Mouse (Mus musculus) midbrain, embryonic 11.5 days (tissue): Measurements from ENCODE around the gene Abcf2. TPM values are rescaled to one million over a fixed set of nuclear protein-coding genes. Genes with fewer than 3 reads are reported as not detected.

ENCODE experiments used
- ATAC-seq: fragments of 200-750 bp; cut with Nextera tagmentation; 2 replicates; pipeline ENCODE4 v1.8.0; 2017; ENCODE audit warnings: moderate TSS enrichment, moderate library complexity; ENCODE audit not compliant: low FRiP score
- DNase-seq: peaks from one replicate; pipeline ENCODE4 v3.0.0; 2015; ENCODE audit warnings: low spot score; ENCODE audit errors: missing footprints
- H3K27ac ChIP-seq: fragments of 300-500 bp; sonication (generic); 2 replicates; pipeline ENCODE4 v1.5.1; 2014; ENCODE audit warnings: low read depth, low read length
- H3K27me3 ChIP-seq: fragments of 300-500 bp; sonication (generic); 2 replicates; pipeline ENCODE4 v1.6.1; 2014; ENCODE audit warnings: mild to moderate bottlenecking, low read length, moderate library complexity, mixed read lengths; ENCODE audit not compliant: control insufficient read depth, insufficient read depth
- H3K36me3 ChIP-seq: fragments of 300-500 bp; sonication (generic); 2 replicates; pipeline ENCODE4 v1.6.1; 2014; ENCODE audit warnings: mild to moderate bottlenecking, low read length, moderate library complexity, mixed read lengths; ENCODE audit not compliant: control insufficient read depth, insufficient read depth
- H3K4me1 ChIP-seq: fragments of 300-500 bp; sonication (generic); 2 replicates; pipeline ENCODE4 v1.6.1; 2014; ENCODE audit warnings: low read length; ENCODE audit not compliant: control insufficient read depth, insufficient read depth
- H3K4me2 ChIP-seq: fragments of 300-500 bp; sonication (generic); 2 replicates; pipeline ENCODE4 v1.6.1; 2014; ENCODE audit warnings: mild to moderate bottlenecking, moderate library complexity
- H3K4me3 ChIP-seq: fragments of 300-500 bp; sonication (generic); 2 replicates; pipeline ENCODE4 v1.5.1; 2014; ENCODE audit warnings: low read depth, low read length
- H3K9ac ChIP-seq: fragments of 300-500 bp; sonication (generic); 2 replicates; pipeline ENCODE4 v1.6.1; 2014; ENCODE audit warnings: low read length
- H3K9me3 ChIP-seq: fragments of 300-500 bp; sonication (generic); 2 replicates; pipeline ENCODE4 v1.6.1; 2016; ENCODE audit warnings: low read length; ENCODE audit not compliant: control insufficient read depth
- WGBS: fragments of 180-500 bp; shearing (Covaris S2); extraction: QIAGEN DNeasy Blood & Tissue Kit; methylation state at CpG from one replicate; pipeline ENCODE4 v1.1.7; 2014; 5-methylcytosine and 5-hydroxymethylcytosine counted together
- microRNA counts: library from miRNA; unstranded; fragments of <30 nt; microRNA quantifications from one replicate; lab custom pipeline; 2015
- microRNA-seq: library from miRNA; unstranded; fragments of <30 nt; microRNA quantifications from one replicate; pipeline ENCODE4, GENCODE M21; 2017
- polyA plus RNA-seq: library from polyadenylated mRNA; unstranded; fragments of >200 nt; fragmentation: Nextera tagmentation; extraction: Ambion mirVana; gene quantifications from 2 replicates; pipeline ENCODE4 v1.2.1, GENCODE M21; 2014

The Abcf2 gene
- polyA plus RNA-seq, 1 experiment from 2014 or later: 147 TPM

GRCm38 (mm10) chr5:24526190-24526888, 50.9 kb downstream of the Abcf2 start:
- DNase-seq: peak; percentile 91
- H3K27ac ChIP-seq: no peak overlapping the region

DNA sequence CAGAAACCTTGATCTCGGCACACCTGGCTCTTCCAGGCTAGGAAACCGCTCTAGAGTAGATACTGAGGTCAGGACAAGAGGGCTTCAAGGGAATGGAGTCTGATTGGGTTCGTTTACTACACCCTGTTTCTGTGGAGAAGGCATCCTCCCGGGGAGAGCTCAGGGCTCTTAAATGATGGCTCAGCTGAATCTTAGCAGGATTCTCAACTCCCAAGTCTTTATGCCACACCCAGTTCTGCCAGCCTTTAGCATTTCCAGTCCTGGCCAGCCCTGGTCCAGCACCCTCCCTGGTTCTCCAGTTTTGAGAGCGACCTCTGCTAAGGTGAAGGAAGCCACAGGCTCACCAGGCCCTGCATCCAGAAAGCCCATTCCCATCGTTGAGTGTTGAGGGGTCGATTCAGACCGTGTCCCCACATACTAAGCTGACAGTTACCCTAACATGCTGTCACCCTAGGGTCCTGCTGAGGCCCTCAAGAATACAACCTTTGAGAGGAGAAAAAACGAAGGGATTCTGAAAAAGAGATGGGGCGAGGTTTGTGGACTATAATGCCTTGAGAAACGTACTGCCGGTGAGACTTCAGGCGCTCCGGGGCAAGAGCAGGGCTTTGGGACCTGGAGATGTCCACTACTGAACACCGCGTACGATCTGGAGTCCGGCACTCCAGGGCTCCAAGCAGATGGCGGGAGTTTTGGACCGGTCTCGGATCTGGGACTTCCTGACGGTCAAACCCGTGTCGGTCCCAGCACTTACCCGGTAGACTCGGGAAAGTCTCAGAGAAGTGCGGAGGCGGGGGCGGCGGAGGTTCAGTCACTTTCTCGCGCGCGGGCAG, 51.7 kb downstream of the Abcf2 start:
- Histone ChIP-seq H3K4me2 (peak overlapping the region; percentile 86), H3K4me3 (peak overlapping the region; percentile 52), H3K4me1 (peaks cover 12% of the 10 kb centered on the region), H3K27me3 (peaks cover 77% of the 10 kb centered on the region), H3K36me3 (no peaks in the 10 kb centered on the region), H3K9ac (no peak overlapping the region), H3K27ac (no peak overlapping the region), H3K9me3 (no peaks in the 10 kb centered on the region)
- 3% methylated on average over 34 of the region's 34 CpGs for WGBS
- no peak for ATAC-seq
- peak; percentile 95 for DNase-seq

More at GRCm38 (mm10) chr5:24526190-24526888, 50.9 kb downstream of the Abcf2 start:
- 1% methylated on average over 45 of the region's 109 CpGs for WGBS
- H3K4me1 ChIP-seq: peaks cover 12% of the 10 kb centered on the region
- H3K4me2 ChIP-seq: peak overlapping the region; percentile 86
- H3K4me3 ChIP-seq: peak overlapping the region; percentile 52
- peak overlapping the region; percentile 49 for H3K9ac ChIP-seq
- H3K9me3 ChIP-seq: no peaks in the 10 kb centered on the region
- no peaks in the 10 kb centered on the region for H3K36me3 ChIP-seq
- H3K27me3 ChIP-seq: peaks cover 77% of the 10 kb centered on the region
- peak; percentile 23; the same call in 1 of the 2 replicates for ATAC-seq

DNA sequence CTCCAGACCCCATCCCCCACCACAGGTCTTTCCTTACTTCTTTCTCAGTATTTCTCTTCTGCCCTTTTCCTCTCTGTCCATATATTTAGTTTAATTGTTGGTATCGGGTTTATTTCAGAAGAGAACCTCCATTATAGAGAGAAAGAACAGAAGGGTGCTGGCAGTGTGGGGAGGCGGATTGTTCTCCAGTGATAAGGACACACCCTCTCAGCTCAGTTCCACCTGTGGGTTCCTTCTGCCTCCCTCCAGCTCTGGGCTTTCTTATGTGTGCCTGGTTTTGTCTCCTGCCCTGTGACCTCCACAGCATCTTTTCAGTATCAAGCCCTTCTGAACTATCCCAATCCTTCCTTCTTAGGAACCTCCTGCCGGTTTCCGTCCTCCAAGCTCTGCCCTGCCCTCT, 52.7 kb downstream of the Abcf2 start:
- H3K9me3 ChIP-seq: no peaks in the 10 kb centered on the region
- H3K4me1 ChIP-seq: peaks cover 12% of the 10 kb centered on the region
- H3K36me3 ChIP-seq: no peaks in the 10 kb centered on the region
- H3K4me3 ChIP-seq: no peak overlapping the region
- 15% methylated on average over 4 of the region's 4 CpGs for WGBS
- peaks cover 74% of the 10 kb centered on the region for H3K27me3 ChIP-seq
- H3K4me2 ChIP-seq: no peak overlapping the region
- peak; percentile 89 for DNase-seq
- H3K27ac ChIP-seq: no peak overlapping the region
- ATAC-seq: no peak
- H3K9ac ChIP-seq: no peak overlapping the region

GRCm38 (mm10) chr5:24523806-24524205, 53.5 kb downstream of the Abcf2 start:
- Histone ChIP-seq H3K36me3 (no peaks in the 10 kb centered on the region), H3K9ac (no peak overlapping the region), H3K9me3 (no peaks in the 10 kb centered on the region), H3K4me1 (peaks cover 12% of the 10 kb centered on the region), H3K4me3 (no peak overlapping the region), H3K27ac (no peak overlapping the region), H3K27me3 (peaks cover 67% of the 10 kb centered on the region), H3K4me2 (no peak overlapping the region)
- WGBS: 52% methylated on average over 8 of the region's 8 CpGs
- DNase-seq (no peak), ATAC-seq (no peak)

- Histone ChIP-seq H3K4me1 (peaks cover 4% of the 10 kb centered on the region; the same call in 1 of the 2 replicates), H3K27ac (no peak overlapping the region), H3K27me3 (peaks cover 42% of the 10 kb centered on the region), H3K9me3 (no peaks in the 10 kb centered on the region), H3K9ac (no peak overlapping the region), H3K36me3 (no peaks in the 10 kb centered on the region), H3K4me3 (no peak overlapping the region), H3K4me2 (no peak overlapping the region)
- ATAC-seq: no peak
- 71% methylated on average over 8 of the region's 8 CpGs for WGBS
- no peak for DNase-seq
Measured at GRCm38 (mm10) chr5:24521366-24521765, 55.9 kb downstream of the Abcf2 start.

MicroRNAs within 50 kb of the gene (microRNA counts, 519-probe panel; counts per million panel counts)
- microRNA mmu-miR-671-3p (lab: Ali Mortazavi, UCI) (not detected), microRNA mmu-miR-671-5p (lab: Ali Mortazavi, UCI) (not detected)

Small RNA genes within 50 kb of the gene (microRNA-seq; reads per million reads assigned to microRNA genes)
- 710 reads per million, percentile 74 among the genes with 10 or more reads in this experiment for gene Mir671

Other genes with a start within 250 kb of the Abcf2 start
- 12.5 and 16.2 TPM in 2 replicates for gene Kcnh2, start 225.9 kb downstream of the Abcf2 start, polyA plus RNA-seq
- gene Nos3, start 212.7 kb downstream of the Abcf2 start, polyA plus RNA-seq: 4.9 and 5.5 TPM in 2 replicates
- 0.40 and 0.66 TPM in 2 replicates for gene Atg9b, start 185.3 kb downstream of the Abcf2 start, polyA plus RNA-seq
- gene Abcb8, start 183.8 kb downstream of the Abcf2 start, polyA plus RNA-seq: 32.5 and 34.1 TPM in 2 replicates
- 0.30 TPM in 1 of 2 replicates, not detected in the other for gene Asic3, start 164.1 kb downstream of the Abcf2 start, polyA plus RNA-seq
- 52.8 and 58.1 TPM in 2 replicates for gene Cdk5, start 153.9 kb downstream of the Abcf2 start, polyA plus RNA-seq
- 16.7 and 21.5 TPM in 2 replicates for gene Slc4a2, start 153.6 kb downstream of the Abcf2 start, polyA plus RNA-seq
- gene Fastk, start 132.2 kb downstream of the Abcf2 start, polyA plus RNA-seq: 79.3 and 84.6 TPM in 2 replicates
- 30.5 and 32.3 TPM in 2 replicates for gene Tmub1, start 129.6 kb downstream of the Abcf2 start, polyA plus RNA-seq
- gene Agap3, start 125.3 kb downstream of the Abcf2 start, polyA plus RNA-seq: 43.1 and 57.0 TPM in 2 replicates
- 0.15 TPM in 1 of 2 replicates, not detected in the other for gene Gbx1, start 50.3 kb downstream of the Abcf2 start, polyA plus RNA-seq
- gene Asb10, start 36.5 kb downstream of the Abcf2 start, polyA plus RNA-seq: 0.25 TPM in 2 replicates
- not detected in 2 replicates for gene 4931409K22Rik, start 20.7 kb downstream of the Abcf2 start, polyA plus RNA-seq
- gene Chpf2, start 9.3 kb upstream of the Abcf2 start, polyA plus RNA-seq: 7.2 and 9.6 TPM in 2 replicates
- 56.8 and 60.2 TPM in 2 replicates for gene Smarcd3, start 46.9 kb upstream of the Abcf2 start, polyA plus RNA-seq
- 36.8 and 38.8 TPM in 2 replicates for gene Nub1, start 108.1 kb upstream of the Abcf2 start, polyA plus RNA-seq
- gene Wdr86, start 153.3 kb upstream of the Abcf2 start, polyA plus RNA-seq: 8.7 and 10.3 TPM in 2 replicates
- gene Crygn, start 180.5 kb upstream of the Abcf2 start, polyA plus RNA-seq: 0.68 and 1.2 TPM in 2 replicates